Mouse (Mus musculus) lung, postnatal 14 days (tissue): Measurements from ENCODE around the gene Fbxo27.
"Not testable (repeated sequence)": the region's sequence is repeated elsewhere in the genome, so short reads cannot be mapped to it uniquely, and the experiment has no call there.

ENCODE experiments used
- DNase-seq: peaks from one replicate; pipeline ENCODE4 v3.0.0; 2021

Gene Fbxo27

DNA sequence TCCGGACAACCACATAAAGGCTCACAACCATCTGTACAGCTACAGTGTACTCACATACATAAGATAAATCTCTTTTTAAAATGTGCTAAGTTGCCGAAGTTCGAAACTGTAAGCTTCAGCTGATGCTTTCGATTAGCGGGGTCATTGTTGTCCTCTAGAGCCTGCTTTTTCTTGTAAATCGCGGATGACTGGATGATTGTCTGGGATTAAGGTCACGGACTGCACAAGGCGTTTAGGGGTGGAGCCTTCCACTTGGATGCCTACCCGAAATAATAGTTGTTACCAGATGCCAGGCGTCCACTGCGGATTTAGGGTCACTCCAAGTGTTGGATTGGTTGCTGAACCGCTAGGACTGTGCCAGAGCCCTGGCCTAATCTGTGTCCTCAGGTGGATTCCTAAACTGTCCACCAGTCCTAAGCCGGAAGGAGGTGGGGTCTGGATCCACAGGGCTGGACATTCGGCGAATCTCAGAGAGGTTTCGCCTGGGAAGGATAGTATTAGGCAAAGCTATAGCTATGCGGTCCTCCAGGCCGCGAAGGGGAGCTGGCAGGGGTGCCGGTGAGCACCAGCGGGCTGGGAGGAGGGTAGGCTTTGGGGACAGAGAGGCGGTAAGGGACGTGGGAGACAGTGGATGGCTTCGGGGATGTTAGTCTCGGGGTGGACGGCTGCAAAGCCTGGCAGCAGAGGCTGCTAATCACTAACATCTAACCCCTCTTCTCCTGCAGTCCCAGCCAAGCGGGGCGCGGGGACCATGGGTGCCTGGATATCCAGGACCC is at the start of gene Fbxo27:
TSS of gene Fbxo27 (plus strand) at position 305 of the 776 bp plus-strand sequence.
- DNase-seq: no peak

DNA sequence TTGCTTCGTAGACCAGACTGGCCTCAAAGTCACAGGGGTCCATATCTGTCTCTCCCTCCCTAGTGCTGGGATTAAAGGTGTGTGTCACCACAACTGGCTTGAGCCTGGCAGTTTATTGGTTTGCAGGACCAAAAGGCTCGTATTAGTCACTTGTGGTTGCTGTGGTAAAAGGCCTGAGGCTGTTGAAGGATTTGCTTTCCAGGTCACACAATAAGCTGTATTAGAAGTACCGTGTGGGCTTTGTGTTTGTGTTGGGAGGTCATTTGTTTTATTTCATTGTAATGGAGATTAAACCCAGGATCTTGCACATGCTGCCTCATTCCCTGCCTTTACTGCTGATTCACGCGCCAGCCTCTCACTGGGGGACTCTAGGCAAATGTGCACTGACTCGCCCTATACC is 47.3 kb upstream of the Fbxo27 start:
- no peak for DNase-seq

DNA sequence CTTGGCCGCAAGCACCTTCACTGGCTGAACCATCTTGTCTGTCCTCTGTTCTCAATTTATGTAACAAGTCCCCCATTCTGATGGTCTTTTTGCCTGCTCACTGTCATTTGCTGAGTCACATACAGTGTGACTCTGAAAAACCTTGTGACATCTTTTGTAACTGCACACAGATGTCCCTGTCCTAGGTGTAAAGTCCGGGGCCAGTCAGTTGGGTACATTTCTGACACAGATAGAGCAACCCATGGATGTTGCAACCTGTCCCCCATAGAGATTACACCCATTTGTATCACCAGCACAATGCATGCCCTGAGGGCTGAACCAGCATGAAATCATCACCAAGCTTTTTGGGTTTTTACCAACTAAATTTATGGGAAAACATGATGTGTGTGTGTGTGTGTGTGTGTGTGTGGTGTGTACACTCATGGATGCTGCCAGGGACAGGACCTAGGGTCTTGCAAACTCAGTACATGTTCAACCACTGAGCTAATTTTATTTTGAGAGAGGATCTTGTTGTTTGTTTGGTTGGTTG is 46.6 kb upstream of the Fbxo27 start:
- no peak for DNase-seq

DNA sequence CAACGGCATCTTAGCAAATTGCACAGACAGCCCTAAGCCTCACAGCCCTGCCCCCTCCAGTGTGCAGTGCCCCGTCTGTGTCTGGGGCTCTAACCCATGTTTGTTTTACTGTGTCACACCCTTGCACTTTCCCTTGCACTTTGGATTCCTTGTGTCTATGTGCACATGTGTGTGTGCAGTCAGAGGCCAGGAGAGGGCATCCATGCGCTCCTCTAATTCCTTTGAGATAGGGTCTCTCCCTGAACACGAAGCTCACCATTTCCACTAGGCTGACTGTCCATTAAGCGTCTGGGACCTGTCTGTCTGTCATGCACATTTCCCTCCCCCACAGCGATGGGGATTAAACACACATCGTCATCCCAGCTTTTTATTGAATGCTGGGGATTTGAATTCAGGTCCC is 45.6 kb upstream of the Fbxo27 start:
- no peak for DNase-seq

DNA sequence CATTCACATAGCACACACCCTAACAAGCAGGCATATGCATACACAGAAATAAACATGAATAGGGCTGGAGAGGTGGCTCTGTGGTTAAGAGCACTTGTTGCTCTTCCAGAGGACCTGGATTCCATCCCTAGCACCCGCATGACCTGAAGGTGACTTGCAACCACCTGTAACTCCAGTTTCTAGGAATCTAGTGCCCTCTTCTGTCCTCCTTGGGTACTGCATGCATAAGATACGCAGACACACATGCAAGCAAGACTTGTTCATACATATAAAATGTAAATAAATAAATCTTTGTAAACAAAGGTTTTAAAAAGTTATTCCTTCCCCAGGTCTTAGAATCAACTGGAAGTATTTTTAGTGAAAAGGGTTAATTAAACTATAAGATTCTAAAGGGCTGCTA is 41.5 kb upstream of the Fbxo27 start:
- no peak for DNase-seq

DNA sequence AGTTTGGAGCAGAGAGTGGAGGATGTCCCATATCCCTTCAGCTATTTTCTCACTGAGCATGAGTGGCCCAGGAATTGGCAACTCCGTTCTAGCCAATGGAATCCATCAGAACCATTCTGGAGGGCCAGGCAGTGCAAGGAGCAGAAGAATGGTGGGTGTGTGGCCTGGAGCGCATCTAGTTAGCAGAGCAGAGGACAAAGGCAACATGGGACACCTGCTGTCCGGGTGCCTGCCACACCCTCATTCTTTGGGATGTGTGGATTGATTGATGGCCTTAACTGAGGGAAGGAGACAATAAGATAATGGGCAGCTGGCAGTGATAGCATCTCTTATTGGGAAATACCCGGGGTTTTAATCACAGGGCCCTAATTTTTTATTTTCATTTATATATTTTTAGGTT is 36.2 kb upstream of the Fbxo27 start:
- no peak for DNase-seq

DNA sequence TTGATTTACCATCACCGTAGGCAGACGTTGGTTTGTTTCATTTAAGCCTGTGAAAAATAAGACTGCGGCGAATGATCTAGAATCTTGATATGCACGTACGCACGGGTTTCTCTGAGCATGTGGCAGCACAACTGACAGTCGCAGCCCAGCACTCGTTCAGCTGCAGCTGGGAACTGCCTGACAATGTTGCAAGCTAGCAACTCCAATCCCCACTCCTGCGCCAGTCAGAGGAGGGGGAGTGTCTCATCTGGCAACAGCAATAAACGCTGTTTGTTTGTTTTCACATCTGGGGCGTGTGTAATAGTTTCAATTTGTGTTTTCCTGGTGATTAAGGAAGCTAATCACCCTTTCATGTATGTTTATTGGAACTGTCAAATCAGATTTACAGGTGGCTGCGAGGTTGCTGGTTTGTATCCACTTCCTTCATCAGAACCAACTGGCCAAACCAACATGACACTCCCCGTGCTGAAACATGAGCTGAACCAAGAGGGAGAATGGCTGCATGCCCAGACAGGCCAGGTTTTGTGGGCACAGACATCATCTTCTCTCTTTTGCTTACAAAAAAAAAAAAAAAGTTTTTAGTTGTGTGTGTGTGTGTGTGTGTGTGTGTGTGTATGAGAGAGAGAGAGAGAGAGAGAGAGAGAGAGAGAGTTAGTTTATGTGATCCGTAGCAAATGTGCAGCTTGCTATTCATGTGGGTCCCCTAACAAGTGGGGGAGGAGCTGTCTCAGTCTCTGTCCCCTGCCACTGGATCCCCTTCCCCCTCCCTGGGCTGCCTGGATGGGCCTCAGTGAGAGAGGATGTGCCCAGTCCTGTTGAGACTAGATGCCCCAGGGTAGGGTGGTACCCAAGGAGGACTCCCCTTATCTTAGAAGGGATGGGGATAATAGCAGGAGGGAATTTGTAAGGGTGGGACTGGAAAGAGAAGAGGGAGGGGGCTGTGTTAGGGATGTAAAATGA is 26.7 kb upstream of the Fbxo27 start:
- DNase-seq: no peak

DNA sequence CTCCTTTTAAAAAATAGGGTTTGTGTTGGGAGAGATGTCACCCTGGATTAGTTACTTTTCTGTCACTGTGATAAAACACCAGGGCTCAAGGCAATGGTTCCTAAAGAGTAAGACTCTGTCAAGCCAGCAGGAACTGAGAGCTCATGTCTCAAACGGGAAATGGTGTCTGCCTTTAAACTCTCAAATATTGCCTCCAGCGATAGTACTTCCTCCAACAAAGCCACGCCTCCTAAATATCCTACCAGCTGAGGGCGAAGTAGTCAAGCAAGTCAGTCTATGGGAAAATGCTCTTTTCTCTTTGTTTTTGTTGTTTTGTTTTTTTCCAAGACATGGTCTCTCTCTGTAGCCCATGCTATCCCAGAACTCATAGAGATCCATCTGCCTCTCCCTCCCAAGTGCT is 21.5 kb upstream of the Fbxo27 start:
- no peak for DNase-seq

DNA sequence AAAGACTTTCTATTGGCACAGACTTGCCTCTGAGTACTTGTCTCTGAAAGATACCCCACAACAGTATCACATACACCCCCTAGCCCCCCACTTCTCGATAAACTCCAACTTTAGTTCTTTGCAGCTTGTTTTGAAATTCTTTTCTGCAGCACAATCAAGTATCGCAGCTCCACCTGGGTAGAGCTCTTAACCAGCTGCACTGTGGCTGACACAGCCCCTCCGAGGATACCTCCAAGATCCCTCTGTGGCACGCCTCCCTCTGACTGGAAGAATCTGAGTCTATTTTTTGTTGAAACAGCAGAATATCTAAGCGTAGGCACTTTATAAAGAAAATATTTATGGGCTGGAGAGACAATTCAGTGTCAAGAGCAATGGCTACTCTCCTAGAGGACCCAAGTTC is 20.4 kb upstream of the Fbxo27 start:
- DNase-seq: no peak

DNA sequence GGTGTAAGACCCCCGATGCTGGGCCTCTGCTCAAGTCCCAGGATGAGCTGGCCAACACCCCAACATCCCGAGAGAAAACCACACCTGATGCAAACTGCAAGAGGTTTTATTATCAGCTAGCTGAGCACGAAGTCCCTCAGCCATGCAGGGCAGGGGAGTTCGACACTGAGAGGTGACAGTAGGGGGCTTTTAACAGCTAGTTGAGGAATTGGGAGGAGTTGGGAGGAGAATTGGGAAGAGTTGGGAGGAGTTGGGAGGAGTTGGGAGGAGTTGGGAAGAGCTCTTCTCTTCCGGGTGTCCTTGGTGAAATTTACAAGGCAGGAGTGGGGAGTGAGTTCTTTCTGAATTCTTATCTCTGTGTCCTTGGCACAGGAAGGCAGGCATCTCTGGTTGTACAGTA is 19.9 kb upstream of the Fbxo27 start:
- not testable (repeated sequence) for DNase-seq

DNA sequence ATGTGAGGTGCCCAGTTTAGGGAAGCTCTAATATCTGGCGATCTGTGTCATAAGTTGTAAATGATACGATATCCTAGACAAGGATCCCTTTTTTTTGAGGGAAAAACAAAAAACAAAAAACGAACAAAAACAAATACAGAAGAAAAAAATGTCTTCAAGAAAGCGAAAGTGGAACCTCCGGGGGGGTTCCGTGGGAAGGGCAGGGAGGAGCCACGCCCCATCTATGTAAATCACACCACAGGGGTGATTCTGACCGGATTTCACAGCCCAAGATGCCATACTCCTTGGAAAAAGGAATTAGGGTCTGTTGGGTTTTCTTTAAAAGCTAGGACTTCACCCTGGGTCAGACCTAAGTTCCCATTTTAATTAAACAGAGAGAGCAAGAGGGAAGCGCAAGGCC is 17.7 kb upstream of the Fbxo27 start:
- no peak for DNase-seq

DNA sequence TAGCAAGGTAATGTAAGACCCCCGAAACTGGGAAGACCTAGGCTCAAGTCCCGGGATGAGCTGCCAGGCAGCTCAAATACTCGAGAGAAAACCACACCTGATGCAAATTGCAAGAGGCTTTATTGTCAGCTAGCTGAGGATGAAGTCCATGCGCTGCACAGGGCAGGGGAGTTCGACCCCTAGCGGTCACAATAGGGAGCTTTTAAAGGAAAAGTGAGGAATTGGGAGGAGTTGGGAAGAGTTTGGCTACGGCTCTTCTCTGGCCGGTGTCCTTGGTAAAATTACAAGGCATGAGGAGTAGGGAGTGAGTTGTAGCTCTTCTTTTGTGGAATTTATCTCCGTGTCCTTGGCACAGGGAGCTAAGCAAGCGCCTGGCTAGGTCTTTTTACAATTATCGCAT is 16.9 kb upstream of the Fbxo27 start:
- peak; percentile 32 for DNase-seq

DNA sequence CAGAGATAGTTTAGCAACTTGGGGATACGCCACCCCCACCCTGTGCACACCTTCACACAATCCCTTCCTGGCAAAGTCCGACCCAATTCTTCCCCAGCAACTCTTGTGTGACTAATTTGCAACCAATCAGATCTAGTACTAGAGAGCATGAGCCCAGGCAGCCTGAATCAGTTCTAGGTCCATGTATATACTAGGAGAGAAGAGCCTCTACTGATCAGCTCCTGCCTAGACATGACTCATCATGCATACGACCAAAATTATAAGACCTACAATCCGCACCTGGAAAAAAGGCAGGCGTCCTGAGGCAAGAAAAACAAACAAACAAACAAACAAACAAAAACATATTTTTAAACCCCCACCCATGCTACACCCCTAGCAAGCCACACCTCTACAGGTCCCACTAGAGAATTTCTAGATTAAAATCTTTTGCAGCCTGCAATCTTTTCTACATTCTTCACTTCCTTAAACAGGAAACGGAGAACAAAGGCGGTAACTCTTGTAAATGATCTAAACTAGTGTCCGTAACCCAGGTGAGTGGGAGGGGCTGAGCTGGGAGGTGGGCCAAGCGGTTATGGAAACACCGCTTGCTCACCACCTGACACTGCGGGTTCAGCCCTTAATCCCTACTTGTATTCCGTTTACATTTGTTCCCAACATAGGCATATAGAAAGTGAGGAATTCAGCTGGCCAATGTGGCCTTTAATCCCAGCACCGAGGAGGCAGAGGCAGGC is 15.7 kb upstream of the Fbxo27 start:
- DNase-seq: no peak

DNA sequence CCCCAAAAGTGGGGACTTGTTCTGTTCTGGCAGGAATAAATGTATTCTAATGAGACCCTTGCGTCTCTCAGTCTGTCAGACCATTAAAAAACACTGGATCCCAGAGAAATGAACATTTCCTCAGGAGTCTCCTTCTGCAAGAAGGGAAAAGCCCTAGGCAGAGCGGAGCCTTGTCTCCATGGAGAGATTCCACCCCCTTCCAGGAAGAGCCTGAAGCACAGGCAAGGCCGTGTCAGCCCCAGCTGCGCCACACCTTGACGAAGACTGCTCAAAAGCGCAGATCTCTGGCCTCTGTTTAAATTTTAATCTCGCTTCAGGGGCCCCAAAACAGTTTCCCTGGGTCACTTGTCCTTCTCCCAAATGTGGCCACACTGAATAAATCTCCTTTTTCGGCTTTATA is 15.0 kb upstream of the Fbxo27 start:
- no peak for DNase-seq

DNA sequence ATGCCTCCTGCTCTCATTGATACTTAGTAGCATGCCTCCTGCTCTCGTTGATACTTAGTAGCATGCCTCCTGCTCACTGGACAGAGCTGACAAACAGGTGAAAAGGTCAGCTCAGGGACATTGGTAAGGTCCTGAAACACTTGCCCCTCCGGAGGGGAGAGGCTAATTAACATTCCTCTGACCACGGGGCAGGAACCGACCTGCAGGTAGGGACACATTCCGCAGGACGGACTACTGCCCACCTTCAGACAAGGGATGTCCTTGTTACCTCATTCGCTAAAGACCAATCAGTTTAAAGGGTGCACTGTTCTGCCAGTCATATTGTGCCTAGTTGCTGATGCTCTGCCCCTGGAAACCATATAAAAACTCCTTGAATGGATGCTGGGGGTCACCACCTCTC is 1.6 kb upstream of the Fbxo27 start:
- no peak for DNase-seq

DNA sequence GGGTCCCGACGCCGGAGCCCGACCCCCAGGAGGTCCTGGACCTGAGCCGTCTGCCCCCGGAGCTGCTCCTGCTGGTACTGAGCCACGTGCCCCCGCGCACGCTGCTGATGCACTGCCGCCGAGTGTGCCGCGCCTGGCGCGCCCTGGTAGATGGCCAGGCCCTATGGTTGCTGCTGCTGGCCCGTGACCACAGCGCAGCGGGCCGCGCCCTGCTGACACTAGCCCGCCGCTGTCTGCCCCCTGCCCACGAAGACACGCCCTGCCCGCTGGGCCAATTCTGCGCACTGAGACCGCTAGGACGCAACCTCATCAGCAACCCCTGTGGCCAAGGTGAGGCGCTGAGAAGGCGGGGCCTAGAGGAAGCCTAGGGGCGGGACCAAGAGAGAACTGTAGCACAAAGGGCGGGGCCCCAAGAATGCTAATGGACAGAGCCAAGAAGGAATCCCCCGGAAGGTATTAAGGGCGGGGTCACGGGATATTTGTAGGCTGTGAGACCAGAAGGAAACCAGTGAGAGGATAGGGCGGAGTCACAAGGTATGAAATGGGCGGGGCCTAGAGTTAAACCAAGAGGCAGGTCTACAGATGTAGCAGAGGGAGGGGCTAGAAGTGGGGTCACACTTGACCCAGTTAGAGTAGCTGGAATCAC is 795 bp downstream of the Fbxo27 start:
- peak; percentile 75 for DNase-seq

DNA sequence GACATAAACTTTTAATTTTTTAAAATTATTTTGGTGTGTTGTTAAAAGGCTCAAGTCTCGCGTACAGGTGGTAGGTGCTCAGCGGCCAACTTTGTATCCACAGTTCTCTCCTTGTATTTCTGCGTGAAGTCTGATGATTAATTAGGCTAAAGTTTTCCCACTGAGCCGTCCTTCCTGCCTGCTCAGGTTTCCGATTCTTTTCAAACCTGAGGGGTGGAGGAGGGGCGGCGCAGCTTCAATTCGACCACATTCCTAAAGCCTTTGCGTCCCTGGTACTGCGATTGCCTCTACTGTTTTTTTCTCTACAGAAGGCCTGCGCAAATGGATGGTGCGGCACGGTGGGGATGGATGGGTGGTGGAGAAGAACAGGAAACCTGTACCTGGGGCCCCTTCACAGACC is 1.8 kb downstream of the Fbxo27 start:
- DNase-seq: no peak

DNA sequence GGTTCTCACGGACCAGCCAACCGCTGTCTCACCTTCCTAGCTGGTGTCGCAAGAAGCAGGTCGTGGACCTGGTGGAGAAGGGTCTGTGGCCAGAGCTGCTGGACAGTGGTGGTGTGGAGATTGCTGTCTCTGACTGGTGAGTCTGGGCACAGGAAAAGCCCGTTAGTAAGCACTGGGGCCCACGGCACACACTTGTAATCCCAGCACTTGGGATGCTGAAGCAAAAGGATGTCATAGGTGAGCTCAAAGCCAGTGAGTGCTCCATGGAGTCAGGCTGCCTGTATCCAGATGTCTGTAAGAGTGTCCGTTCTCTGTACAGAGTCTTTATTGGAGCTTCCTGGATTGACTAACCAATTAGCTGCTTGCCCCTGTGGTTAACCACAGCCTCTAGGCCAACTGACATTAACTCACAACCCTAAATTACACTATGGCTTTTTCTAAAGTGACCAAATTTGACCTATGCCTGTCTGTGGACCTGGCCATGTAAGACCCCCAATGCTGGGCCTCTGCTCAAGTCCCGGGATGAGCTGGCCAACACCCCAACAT is 2.4 kb downstream of the Fbxo27 start:
- DNase-seq: no peak

DNA sequence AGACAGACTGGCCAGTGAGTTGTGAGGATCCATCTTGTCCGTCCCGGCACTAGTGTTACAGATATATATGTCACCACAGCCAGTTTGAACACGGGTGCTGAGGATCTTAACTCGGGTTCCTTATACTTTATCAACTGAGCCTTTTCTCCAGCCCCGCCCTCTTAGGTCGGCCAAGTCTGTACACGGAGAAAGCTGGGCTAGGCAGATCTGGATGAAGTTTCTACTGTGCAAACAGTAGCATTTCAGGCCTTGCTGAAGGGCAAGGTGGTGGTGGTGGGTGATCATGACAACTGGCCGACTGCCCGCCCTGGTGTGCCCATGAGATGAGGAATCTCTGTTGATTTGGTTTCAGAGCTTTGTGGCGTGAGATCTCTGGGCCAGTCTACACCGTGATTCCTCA is 4.6 kb downstream of the Fbxo27 start:
- no peak for DNase-seq

DNA sequence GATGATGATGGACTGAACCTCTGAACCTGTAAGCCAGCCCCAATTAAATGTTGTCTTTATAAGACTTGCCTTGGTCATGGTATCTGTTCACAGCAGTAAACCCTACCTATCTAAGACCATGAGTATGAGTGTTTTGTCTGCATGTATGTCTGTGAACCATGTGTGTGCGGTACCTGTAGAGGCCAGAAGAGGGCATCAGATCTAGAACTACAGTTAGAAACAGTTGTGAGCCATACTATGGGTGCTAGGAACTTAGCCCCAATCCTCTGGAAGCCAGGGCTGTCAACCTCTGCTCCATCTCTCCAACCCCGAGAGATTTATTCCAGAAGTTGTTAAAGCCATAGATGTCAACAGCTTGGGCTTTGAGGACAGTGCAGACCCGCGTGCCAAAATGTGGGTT is 7.6 kb downstream of the Fbxo27 start:
- DNase-seq: no peak

DNA sequence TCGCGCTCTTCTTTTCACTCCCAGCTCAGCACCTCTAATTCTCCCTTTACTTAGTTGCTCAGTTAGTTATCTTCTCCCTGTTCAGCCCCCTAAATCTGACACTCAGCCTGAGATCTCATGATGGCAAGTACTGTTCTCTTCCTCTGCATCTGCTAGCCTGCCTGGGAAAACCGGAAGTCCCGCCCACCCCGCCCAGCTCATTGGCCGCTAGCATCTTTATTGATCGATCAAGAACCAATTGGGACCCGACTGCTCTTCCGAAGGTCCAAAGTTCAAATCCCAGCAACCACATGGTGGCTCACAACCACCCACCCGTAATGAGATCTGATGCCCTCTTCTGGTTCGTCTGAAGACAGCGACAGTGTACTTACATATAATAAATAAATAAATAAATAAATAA is 8.7 kb downstream of the Fbxo27 start:
- not testable (repeated sequence) for DNase-seq

DNA sequence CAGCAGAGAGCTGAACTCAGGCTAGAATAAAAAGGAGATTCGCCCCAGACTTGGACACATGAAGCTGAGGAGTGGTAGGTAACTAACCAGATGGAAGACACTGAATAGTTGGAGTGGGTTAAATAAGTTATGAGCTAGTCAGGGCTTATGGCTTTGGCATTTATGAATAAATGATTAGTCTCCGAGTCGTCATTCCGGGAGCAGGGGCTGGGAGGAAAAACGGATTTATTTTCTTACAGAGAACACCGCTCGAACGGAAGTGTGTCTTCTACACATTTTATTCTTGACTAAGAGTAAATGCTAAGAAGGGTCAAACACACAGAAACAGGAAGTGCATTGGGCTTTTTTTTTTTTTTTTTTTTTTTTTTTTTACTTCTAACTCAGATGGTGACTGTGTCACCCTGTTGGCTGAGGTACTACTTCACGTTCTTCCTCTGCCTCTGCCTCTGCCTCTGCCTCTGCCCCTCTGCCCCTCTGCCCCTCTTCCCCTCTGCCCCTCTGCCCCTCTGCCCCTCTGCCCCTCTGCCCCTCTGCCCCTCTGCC is 10.0 kb downstream of the Fbxo27 start:
- DNase-seq: no peak
